Mouse (Mus musculus) heart, adult 2 months (tissue): ENCODE data around the gene Strap.

Experiments used
- CTCF ChIP-seq: fragments of 200-600 bp; IDR thresholded peaks from 2 replicates; pipeline ENCODE4 v1.8.1; 2022; ENCODE audit warnings: antibody characterized with exemption, mild to moderate bottlenecking, moderate library complexity
- EP300 ChIP-seq: fragments of 200-500 bp; IDR thresholded peaks from 2 replicates; pipeline ENCODE4 v1.6.1; 2011; ENCODE audit warnings: low read depth, low read length, control low read depth; ENCODE audit not compliant: insufficient read depth
- POLR2A ChIP-seq: fragments of 200-500 bp; IDR thresholded peaks from 2 replicates; pipeline ENCODE4 v1.6.1; 2011; ENCODE audit warnings: mild to moderate bottlenecking, low read depth, low read length, control low read depth; ENCODE audit not compliant: insufficient read depth

DNA sequence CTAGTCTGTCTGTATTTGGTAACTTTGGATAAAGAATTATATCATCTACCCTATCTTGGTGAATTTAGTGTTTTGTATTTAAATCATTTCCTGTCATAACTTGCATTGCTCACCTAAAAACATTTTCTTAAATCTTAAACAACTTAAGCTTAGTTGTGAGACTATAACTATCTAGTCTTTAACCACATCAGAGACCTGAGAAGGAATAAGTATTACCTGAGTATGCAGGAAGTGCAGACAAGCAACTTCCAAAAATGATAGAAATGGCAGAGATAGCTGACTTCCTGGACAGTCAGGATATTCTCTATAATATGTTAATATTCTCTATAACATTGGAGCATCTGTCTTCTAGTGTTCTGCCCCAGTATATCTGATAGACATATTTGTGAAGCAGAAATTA is 31.3 kb downstream of the Strap start:
- TF ChIP-seq POLR2A: no peak
- no peak for TF ChIP-seq CTCF
- no peak for TF ChIP-seq EP300
